Mouse (Mus musculus) kidney, postnatal 4 days (tissue): Measurements from ENCODE around the gene Fras1.
A peak's percentile ranks its signal among the peaks of the same experiment; 100 is the strongest.

ENCODE experiments used
- DNase-seq, 2 experiments: peaks; one replicate each; pipeline ENCODE4 v3.0.0; 2021; ENCODE audit warnings: mixed read lengths in 2 of 2

Gene Fras1

DNA sequence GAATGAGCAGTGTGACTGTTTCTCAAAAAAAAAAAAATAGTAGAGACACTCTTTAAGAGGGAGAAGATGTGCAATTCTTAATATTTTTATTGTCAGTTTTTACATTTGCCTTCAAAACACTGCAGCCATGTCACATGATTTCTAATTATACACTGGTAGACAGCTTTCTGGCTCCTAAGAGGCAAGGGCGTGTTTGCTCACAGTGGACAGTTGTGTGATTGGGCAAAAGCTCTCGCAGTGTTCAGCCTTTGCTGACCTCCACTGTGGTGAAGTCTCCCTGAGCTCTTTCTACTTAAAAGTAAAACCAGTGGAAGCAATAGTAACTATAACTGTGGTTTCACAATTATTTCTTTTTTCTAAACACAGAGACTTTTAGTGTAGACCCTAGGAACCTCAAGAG is 315.1 kb downstream of the Fras1 start:
- DNase-seq = no peak

GRCm38 (mm10) chr5:96698972-96699371 is 325.2 kb downstream of the Fras1 start:
- DNase-seq = no peak

- DNase-seq = no peak
Observed at GRCm38 (mm10) chr5:96702706-96703625, 329.2 kb downstream of the Fras1 start.

DNA sequence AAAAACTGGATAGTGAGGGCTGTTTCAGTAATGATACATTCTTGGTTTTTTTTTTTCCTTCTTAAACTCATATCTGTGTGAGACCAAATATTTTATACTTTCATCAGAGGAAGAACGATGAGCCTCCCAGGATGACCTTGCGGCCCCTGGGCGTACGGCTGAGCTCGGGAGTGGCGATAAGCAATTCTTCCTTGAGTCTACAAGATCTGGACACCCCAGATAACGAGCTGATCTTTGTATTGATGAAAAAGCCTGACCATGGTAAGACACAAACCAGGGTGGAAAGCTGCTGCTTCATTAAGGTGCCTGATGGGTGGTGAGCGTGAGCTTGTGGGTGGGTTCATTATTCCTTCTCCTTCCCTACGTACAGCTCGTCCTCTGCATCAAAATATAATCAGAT is 334.8 kb downstream of the Fras1 start:
- DNase-seq = no peak

DNA sequence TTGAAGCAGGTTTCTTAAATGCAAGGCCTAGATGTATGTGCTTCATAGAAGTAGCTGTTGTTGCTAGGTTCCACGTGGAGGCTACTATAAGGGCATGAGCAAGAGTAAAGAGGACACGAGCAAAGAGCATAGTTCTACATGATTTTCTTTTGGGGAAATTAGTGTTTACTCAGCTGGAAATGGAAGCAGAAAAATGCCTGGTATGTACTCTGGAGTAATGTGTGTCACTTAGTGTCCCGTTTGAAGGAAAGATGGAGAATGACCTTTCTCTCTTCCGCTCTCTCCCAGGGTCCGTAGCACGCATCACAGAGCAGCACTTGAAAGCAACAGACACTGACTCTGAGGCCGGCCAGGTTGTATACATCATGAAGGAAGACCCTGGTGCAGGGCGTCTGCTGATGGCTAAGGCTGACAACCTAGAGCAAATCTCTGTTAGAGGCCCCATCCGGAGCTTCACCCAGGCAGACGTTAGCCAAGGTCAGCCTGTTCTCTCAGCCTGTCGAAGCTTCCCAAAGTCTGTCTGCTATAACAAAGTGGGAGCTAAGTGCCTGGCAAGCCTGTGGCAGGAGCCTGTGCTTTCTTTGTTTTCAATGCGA is 338.4 kb downstream of the Fras1 start:
- DNase-seq = peak; percentile 7 to 26

GRCm38 (mm10) chr5:96712799-96713198 is 339.0 kb downstream of the Fras1 start:
- no peak for DNase-seq

GRCm38 (mm10) chr5:96716273-96717034 is 342.7 kb downstream of the Fras1 start:
- no peak for DNase-seq

DNA sequence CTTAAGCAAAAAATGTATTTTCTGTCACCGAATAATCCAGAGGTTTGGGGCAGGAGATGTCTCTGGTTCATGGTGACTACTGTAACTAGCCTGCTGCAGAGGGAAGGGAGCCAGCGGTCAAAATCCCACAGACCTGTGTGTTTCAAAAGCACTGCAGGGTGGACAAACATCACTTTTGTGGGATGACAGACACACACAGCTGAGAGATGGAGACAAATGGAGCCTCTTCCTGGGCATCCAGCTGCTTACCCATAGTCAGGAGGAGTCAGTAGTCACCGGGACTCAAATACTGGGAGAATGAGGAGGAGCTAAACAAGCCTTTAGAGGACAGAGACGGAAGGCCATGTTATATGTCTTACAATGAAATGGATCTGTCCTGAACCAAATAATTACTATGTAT is 343.9 kb downstream of the Fras1 start:
- DNase-seq = no peak

DNA sequence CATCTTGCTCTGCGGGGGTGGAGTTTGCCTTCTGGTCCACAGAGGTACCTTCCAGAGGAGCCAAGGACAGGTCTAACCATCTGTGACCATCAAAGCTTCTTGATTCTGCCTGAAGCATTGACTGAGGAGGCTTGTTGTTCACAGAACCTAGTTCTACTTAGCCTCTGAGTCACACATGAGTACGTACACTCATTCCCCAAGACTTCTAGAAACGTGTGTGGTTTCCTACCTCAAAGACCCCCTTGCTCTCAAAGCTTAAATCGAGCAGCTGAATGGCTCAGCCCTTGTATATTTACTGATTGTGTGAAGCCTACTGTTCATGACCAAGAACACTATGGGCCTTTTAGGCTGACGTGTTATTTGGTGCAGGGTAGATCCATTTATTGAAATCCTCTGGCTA is 344.8 kb downstream of the Fras1 start:
- no peak for DNase-seq

DNA sequence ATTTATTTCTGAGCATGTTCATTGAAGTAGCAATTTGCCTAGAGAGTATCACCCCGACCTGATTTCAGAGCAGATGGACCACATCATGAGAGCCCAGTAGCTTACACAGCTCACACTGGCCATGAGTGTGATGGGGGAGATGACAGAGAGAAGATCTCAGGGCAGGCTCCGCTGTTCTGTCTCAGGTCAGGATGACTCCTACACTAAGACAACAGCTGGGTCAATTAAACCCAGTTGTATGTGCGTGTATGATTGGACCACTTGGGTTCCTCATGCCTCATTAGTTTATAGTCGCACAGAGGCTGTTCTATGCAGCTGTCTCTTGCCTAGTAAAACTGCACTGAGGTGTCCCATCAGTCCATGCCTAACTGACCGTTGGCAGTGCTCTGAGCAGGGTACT is 345.5 kb downstream of the Fras1 start:
- DNase-seq = no peak

DNA sequence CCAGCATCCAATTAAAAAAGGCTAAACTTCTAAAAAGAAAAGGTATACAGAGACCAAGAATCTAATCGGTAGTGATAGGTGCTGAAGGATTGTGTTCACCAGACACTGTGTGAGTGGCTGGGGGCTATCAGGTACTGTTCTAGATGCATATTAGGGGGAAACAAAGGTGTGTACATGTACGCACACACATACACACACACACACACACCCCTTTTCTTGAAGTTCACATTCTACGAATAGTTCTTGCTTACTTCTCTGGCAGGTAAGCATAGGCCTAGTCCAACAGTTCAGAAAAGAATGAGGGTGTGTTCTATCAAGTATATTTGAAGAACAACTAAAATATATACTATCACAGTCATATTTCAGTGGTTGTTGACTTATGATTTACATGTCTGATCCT is 348.9 kb downstream of the Fras1 start:
- DNase-seq = no peak

GRCm38 (mm10) chr5:96739138-96739878 is 365.6 kb downstream of the Fras1 start:
- DNase-seq = peak in 1 of 2 experiments; percentile 26

DNA sequence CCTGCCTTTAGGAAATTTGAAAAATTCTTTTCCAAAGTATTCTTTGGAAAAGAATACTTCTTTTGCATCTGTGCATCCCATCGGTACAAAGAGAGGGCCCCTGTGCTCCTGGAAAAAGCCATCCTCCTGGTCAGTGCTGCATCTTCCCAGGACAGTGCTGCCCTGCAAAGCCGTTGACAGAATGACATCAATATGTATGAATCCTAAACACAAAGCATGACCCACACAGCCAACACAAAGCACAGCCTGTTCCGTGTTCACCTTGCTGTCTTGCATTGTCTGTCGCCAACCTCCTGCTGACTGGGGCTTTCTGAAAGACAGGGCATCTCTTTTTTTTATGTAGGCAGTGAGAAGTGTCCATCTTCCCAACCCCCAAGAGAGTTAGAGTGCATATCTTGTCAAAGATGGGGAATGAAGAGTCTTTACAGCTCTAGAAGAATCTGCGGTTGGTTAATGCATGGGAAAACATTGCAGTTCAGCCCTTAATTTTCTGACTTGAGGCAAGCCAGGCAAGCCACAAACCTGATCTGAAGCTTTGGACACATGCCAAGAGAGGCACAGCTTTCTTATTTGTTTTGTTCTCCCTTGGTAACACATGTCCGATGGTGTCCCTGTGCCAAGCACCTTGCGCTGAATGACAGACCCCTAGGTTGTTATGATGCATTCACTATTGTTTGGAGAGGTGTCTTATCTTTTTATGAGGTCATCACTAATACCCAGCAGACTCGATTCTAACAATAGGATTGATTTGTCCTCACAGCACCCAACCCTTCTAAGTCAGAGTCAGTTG is 373.6 kb downstream of the Fras1 start:
- DNase-seq = no peak

DNA sequence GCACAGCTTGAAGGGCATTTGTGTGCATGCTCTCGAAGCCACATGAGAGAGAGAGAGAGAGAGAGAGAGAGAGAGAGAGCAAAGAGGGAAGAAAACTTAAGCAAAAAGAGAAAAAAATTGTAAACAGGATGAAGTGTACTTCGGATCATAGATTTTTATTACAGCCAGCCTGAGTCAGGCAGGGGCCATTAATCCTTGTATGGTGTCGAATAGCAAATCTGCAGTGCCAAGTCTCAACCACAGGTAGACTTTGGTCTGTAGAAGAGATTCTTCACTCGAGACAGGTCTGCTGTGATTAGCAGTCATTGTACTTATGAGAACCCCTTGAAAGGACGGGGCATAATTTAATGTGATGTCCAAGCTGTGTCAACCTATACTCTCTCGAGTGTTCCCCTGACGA is 383.9 kb downstream of the Fras1 start:
- DNase-seq = no peak

- no peak for DNase-seq
Observed at GRCm38 (mm10) chr5:96762021-96762420, 388.3 kb downstream of the Fras1 start.

- DNase-seq = peak; percentile 80 to 83
Observed at GRCm38 (mm10) chr5:96768846-96769471, 395.2 kb downstream of the Fras1 start.

GRCm38 (mm10) chr5:96783506-96784288 is 409.9 kb downstream of the Fras1 start:
- no peak for DNase-seq

DNA sequence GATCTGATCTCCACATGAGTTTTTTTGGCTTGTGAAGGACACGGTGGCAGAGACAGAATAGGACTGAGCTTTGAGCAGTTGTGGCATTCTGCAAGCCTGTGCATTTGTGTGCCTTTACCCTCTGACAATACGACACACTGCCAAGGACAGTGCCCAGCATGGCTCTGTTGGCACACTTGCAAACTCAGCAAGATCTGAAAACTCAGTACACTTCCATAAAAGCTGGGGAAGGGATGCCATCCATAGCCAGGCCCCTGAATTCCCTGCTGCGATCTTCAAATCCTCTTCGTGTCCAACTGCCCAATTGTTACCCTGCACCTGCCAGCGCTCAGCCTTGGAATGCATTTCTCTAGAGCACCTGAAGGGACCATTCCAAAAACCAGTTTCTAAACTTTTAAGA is 411.3 kb downstream of the Fras1 start:
- DNase-seq = no peak

DNA sequence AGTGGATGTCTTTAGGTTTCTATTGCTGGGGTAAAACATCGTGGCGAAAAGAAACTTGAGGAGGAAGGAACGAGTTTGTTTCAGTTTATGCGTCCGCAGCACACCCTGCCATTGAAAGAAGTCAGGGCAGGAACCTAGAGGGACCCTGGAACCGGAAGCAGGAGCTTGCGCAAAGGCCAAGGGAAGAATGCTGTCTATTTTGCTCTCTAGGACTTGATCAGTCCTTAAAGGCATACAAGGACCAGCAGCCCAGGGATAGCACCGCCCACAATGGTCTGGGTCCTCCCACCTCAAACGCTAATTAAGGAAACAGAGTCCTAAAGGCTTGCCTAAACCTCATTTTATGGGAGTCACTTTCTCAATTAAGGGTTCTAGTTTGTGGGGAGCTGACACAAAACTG is 418.7 kb downstream of the Fras1 start:
- DNase-seq = peak; percentile 44 to 57

GRCm38 (mm10) chr5:96792936-96793718 is 419.4 kb downstream of the Fras1 start, which contains the start of gene Anxa3:
TSS of gene Anxa3 (plus strand) at chr5:96793339.
- peak; percentile 70 to 82 for DNase-seq
